Mouse (Mus musculus) midbrain, embryonic 11.5 days (tissue): ENCODE measurements around the gene Retnla. TPM values are rescaled to one million over a fixed set of nuclear protein-coding genes. Genes with fewer than 3 reads are reported as not detected.

Experiments
- ATAC-seq: fragments of 200-750 bp; cut with Nextera tagmentation; 2 replicates; pipeline ENCODE4 v1.8.0; 2017; ENCODE audit warnings: moderate TSS enrichment, moderate library complexity; ENCODE audit not compliant: low FRiP score
- DNase-seq: peaks from one replicate; pipeline ENCODE4 v3.0.0; 2015; ENCODE audit warnings: low spot score; ENCODE audit errors: missing footprints
- H3K27ac ChIP-seq: fragments of 300-500 bp; sonication (generic); 2 replicates; pipeline ENCODE4 v1.5.1; 2014; ENCODE audit warnings: low read depth, low read length
- H3K27me3 ChIP-seq: fragments of 300-500 bp; sonication (generic); 2 replicates; pipeline ENCODE4 v1.6.1; 2014; ENCODE audit warnings: mild to moderate bottlenecking, low read length, moderate library complexity, mixed read lengths; ENCODE audit not compliant: control insufficient read depth, insufficient read depth
- H3K36me3 ChIP-seq: fragments of 300-500 bp; sonication (generic); 2 replicates; pipeline ENCODE4 v1.6.1; 2014; ENCODE audit warnings: mild to moderate bottlenecking, low read length, moderate library complexity, mixed read lengths; ENCODE audit not compliant: control insufficient read depth, insufficient read depth
- H3K4me1 ChIP-seq: fragments of 300-500 bp; sonication (generic); 2 replicates; pipeline ENCODE4 v1.6.1; 2014; ENCODE audit warnings: low read length; ENCODE audit not compliant: control insufficient read depth, insufficient read depth
- H3K4me2 ChIP-seq: fragments of 300-500 bp; sonication (generic); 2 replicates; pipeline ENCODE4 v1.6.1; 2014; ENCODE audit warnings: mild to moderate bottlenecking, moderate library complexity
- H3K4me3 ChIP-seq: fragments of 300-500 bp; sonication (generic); 2 replicates; pipeline ENCODE4 v1.5.1; 2014; ENCODE audit warnings: low read depth, low read length
- H3K9ac ChIP-seq: fragments of 300-500 bp; sonication (generic); 2 replicates; pipeline ENCODE4 v1.6.1; 2014; ENCODE audit warnings: low read length
- H3K9me3 ChIP-seq: fragments of 300-500 bp; sonication (generic); 2 replicates; pipeline ENCODE4 v1.6.1; 2016; ENCODE audit warnings: low read length; ENCODE audit not compliant: control insufficient read depth
- WGBS: fragments of 180-500 bp; shearing (Covaris S2); extraction: QIAGEN DNeasy Blood & Tissue Kit; methylation state at CpG from one replicate; pipeline ENCODE4 v1.1.7; 2014; 5-methylcytosine and 5-hydroxymethylcytosine counted together
- polyA plus RNA-seq: library from polyadenylated mRNA; unstranded; fragments of >200 nt; fragmentation: Nextera tagmentation; extraction: Ambion mirVana; gene quantifications from 2 replicates; pipeline ENCODE4 v1.2.1, GENCODE M21; 2014

The Retnla gene
- not detected in 2 replicates for polyA plus RNA-seq

DNA sequence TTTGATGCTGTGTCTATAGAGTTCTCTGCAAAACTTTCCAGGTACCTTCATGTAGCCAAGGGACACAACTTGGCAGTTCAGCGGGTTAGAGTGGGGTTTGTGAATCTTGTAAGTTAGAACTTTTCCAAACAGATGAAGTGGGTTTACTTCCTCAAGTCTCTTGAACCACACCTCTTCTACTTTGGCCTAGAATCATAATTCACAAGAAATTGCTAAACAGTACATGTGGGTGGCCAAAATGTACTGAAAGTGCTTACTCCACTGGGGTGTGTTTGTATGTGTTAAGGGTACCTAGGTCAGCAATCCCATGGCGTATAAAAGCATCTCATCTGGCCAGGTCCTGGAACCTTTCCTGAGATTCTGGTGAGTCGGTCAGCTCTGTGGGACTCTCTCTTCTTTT lies at the start of gene Retnla:
Gene Retnla (plus strand): TSS at position 286 of the 400 bp plus-strand sequence.
- H3K4me1 ChIP-seq, result no peaks in the 10 kb centered on the region
- no peak for DNase-seq
- H3K9ac ChIP-seq, result no peak within 1 kb of the TSS
- no peaks in the 10 kb centered on the region for H3K27me3 ChIP-seq
- no peak within 1 kb of the TSS for H3K27ac ChIP-seq
- no peaks in the 10 kb centered on the region for H3K36me3 ChIP-seq
- no peaks in the 10 kb centered on the region for H3K9me3 ChIP-seq
- no peak within 1 kb of the TSS for H3K4me2 ChIP-seq
- 86% methylated on average over 3 of the region's 3 CpGs for WGBS
- H3K4me3 ChIP-seq, result no peak within 1 kb of the TSS
- no peak for ATAC-seq

DNA sequence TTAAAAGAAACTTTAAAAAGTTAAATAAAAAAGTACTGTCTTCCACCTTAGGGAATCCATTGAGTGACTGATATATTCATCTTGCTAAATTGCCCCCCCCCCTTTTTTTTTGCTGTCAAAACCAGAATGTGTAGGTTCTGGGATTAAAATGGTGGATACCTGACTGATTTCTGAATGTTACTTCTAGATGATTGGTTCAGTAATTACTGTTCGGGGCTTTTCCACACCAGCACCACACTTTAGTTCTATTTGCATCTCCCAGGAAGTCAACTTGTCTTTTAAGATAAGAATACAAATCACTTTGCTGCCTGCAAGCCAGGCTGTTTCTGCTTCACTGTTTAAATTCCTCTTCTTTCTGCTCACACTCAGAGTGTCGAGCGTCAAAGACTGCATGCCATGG lies 44.1 kb upstream of the Retnla start:
- WGBS, result 83% methylated on average over 3 of the region's 3 CpGs
- Histone ChIP-seq H3K4me2 (no peak overlapping the region), H3K9me3 (no peaks in the 10 kb centered on the region), H3K4me3 (no peak overlapping the region), H3K27me3 (no peaks in the 10 kb centered on the region), H3K36me3 (no peaks in the 10 kb centered on the region), H3K9ac (no peak overlapping the region), H3K27ac (no peak overlapping the region), H3K4me1 (no peaks in the 10 kb centered on the region)
- DNase-seq (no peak), ATAC-seq (no peak)

DNA sequence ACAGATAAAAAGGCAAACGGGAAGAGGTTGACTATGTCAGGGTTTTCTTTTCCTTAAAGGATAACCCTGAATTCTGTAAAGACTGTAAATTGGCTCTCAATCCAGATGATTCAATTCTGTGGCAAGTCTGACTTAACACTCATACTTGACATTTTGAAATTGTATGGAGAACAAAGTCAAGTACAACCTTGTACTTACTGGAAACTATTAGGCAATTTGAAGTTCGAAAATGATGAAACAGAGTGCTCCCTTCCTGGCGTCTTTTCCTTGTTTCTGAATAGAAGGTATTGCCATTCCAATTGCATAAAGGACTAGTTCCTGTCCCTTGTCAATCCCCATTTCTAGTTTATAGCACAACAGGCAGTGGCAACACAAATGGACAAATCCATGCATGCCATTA lies 42.9 kb upstream of the Retnla start:
- DNase-seq, result no peak
- 79% methylated on average over 3 of the region's 3 CpGs for WGBS
- no peak overlapping the region for H3K27ac ChIP-seq

DNA sequence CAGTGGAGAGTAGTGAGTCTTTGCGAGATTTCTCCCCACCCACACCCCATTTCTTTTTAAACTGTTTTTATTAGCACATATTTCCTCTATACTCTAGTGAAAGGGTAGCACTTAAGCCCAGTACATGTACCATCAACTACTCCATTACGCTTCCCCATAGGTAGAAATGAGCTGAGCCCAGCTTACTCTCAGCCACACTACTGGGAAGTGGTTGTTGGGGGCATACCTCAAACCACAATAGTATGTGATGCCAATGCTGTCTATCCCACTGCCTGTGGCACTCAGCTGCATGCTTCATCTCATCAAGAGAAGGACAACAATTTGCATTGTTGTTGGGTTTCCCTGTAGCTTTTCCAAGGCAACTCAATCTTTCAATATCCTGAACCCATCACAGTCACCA lies 41.4 kb upstream of the Retnla start:
- Histone ChIP-seq H3K27me3 (no peaks in the 10 kb centered on the region), H3K4me3 (no peak overlapping the region), H3K27ac (no peak overlapping the region), H3K4me2 (no peak overlapping the region), H3K36me3 (no peaks in the 10 kb centered on the region), H3K9me3 (no peaks in the 10 kb centered on the region), H3K9ac (no peak overlapping the region), H3K4me1 (no peaks in the 10 kb centered on the region)
- ATAC-seq, result no peak
- 93% methylated on average over 2 of the region's 2 CpGs for WGBS
- DNase-seq, result no peak

More for the DNA sequence above, 42.9 kb upstream of the Retnla start:
- no peak for ATAC-seq
- H3K4me2 ChIP-seq, result no peak overlapping the region
- no peaks in the 10 kb centered on the region for H3K36me3 ChIP-seq
- H3K9ac ChIP-seq, result no peak overlapping the region
- no peaks in the 10 kb centered on the region for H3K9me3 ChIP-seq
- no peak overlapping the region for H3K4me3 ChIP-seq
- no peaks in the 10 kb centered on the region for H3K4me1 ChIP-seq
- no peaks in the 10 kb centered on the region for H3K27me3 ChIP-seq

DNA sequence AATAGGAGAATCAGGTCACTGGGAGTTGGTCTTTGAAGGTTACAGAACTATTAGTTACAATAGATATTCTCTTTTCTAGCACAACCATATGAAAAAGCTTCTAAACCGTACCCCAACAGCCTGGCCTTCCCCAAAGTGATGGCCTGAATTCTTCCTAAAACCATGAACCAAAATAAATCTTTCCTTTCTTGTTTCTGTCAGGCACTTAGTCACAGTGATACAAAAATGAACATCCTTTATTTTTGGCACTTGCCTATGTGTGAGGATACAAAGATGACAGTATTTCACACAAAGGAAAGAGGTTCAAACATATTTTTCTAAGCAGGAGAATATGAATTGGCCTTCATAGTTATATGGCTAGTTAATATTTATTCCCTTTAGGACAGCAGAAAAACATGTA lies 36.9 kb upstream of the Retnla start:
- H3K4me2 ChIP-seq, result no peak overlapping the region
- DNase-seq, result no peak
- no peak overlapping the region for H3K4me3 ChIP-seq
- H3K36me3 ChIP-seq, result no peaks in the 10 kb centered on the region
- 68% methylated on average over 1 of the region's 1 CpGs for WGBS
- no peaks in the 10 kb centered on the region for H3K9me3 ChIP-seq
- no peaks in the 10 kb centered on the region for H3K4me1 ChIP-seq
- H3K9ac ChIP-seq, result no peak overlapping the region
- no peak overlapping the region for H3K27ac ChIP-seq
- H3K27me3 ChIP-seq, result no peaks in the 10 kb centered on the region
- ATAC-seq, result no peak

DNA sequence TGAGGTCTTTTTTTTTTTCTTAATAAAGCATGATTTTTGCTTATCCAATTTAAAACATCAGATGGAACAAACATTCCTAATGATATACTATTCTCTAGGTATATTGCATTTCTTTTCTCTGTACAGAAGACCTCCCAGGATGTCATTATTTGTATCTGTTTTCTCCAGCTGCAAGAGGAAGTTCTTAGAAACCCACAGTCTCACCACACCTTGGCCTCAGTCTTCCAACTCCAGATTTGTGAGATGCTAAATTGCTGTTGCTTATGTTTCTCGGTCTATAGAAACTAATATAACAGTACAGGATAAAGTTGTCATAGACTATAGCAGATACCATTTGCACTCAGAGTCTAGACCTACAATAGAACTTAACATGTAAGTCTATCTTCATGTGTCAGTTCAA lies 35.8 kb upstream of the Retnla start:
- ATAC-seq, result no peak

DNA sequence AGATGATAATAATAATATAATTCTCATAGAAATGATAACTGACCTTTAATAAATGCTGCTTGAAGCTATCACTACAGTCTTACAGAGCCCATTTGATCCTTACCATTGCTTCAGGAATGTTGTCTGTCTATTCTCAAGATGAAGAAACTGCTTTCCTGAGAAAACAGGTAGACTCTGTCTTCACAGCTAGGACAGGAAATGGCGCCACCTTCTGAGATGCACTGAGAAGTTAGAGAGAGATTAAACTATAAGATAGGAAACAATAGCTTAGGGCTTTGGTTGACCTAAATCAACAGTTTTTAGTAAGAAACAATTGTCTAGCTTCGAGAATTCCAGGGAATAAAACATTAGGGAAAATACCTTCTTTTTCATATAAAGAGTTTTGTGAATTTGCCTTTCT lies 33.0 kb upstream of the Retnla start:
- H3K27ac ChIP-seq, result no peak overlapping the region
- H3K9ac ChIP-seq, result no peak overlapping the region
- H3K27me3 ChIP-seq, result no peaks in the 10 kb centered on the region
- H3K4me3 ChIP-seq, result no peak overlapping the region
- no peaks in the 10 kb centered on the region for H3K4me1 ChIP-seq
- H3K36me3 ChIP-seq, result no peaks in the 10 kb centered on the region
- WGBS, result 53% methylated on average over 2 of the region's 2 CpGs
- H3K4me2 ChIP-seq, result no peak overlapping the region
- no peaks in the 10 kb centered on the region for H3K9me3 ChIP-seq
- ATAC-seq (no peak), DNase-seq (no peak)

More for the DNA sequence above, 35.8 kb upstream of the Retnla start:
- Histone ChIP-seq H3K27me3 (no peaks in the 10 kb centered on the region), H3K4me1 (no peaks in the 10 kb centered on the region), H3K27ac (no peak overlapping the region), H3K36me3 (no peaks in the 10 kb centered on the region), H3K9ac (no peak overlapping the region), H3K4me3 (no peak overlapping the region), H3K9me3 (no peaks in the 10 kb centered on the region), H3K4me2 (no peak overlapping the region)
- 84% methylated on average over 1 of the region's 1 CpGs for WGBS
- DNase-seq, result no peak

DNA sequence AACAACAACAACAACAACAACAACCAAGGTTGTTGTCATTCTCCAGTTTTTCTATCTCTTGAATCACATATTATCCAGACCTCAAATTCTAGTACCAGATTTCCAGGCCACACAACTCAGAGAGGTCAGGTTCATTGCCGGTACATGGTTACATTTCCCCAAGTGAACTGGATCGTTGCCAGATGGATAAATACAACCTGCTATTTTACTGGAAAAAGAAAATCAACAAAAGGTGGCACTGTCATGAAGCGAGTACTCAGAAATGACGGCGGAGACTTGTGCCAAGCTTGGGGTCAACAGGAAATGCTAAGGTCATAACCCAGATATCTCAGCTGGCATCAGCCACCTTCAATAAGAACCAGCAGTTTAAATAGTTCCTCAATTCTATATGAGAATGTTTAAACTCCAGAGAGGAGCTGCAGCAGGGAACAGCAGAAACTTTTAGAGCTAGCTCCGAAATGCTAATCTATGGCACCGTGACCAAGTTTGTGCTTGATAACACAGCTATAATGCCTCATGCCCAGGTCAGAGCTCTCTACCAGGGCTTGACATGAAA lies 30.4 kb upstream of the Retnla start:
- Histone ChIP-seq H3K4me3 (no peak overlapping the region), H3K36me3 (no peaks in the 10 kb centered on the region), H3K4me2 (no peak overlapping the region), H3K9ac (no peak overlapping the region), H3K9me3 (no peaks in the 10 kb centered on the region), H3K4me1 (no peaks in the 10 kb centered on the region), H3K27me3 (no peaks in the 10 kb centered on the region), H3K27ac (no peak overlapping the region)
- WGBS, result 90% methylated on average over 7 of the region's 7 CpGs
- ATAC-seq, result no peak
- no peak for DNase-seq

DNA sequence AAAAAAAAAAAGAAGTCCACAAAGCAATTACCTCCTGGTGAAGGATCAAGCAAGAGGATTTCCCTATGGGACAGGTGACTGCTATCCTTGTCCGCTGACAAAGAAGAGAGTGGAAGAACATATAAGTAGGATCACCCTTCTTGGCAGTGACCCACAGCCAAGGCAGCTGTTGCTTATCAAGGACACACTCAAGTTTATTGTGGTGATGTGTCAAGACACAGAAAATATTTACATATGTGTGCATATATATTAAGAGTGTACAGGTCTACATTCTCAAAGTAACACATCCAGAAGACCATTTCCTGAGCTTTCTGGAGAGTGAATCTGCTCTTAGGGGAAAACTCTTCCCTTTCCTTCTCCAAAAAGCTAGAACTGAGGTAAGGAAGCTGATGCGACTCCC lies 25.7 kb upstream of the Retnla start, which contains the start of gene Retnlb:
Gene Retnlb (plus strand): TSS at position 162 of the 400 bp plus-strand sequence.
- no peak within 1 kb of the TSS for H3K4me3 ChIP-seq
- H3K4me1 ChIP-seq, result no peaks in the 10 kb centered on the region
- H3K27ac ChIP-seq, result no peak within 1 kb of the TSS
- no peaks in the 10 kb centered on the region for H3K27me3 ChIP-seq
- DNase-seq, result no peak
- no peak within 1 kb of the TSS for H3K4me2 ChIP-seq
- H3K36me3 ChIP-seq, result no peaks in the 10 kb centered on the region
- H3K9ac ChIP-seq, result no peak within 1 kb of the TSS
- WGBS, result 94% methylated on average over 2 of the region's 2 CpGs
- no peaks in the 10 kb centered on the region for H3K9me3 ChIP-seq
- ATAC-seq, result no peak
